Mouse (Mus musculus) C2C12 (cell line): Measurements from ENCODE around the gene Abi3bp.

ENCODE experiments used
- CTCF ChIP-seq: IDR thresholded peaks from one replicate; pipeline ENCODE4 v1.5.1; 2011; ENCODE audit not compliant: control insufficient read depth, insufficient read depth, insufficient read length
- MAX ChIP-seq: IDR thresholded peaks from one replicate; pipeline ENCODE4 v1.6.1; 2011; ENCODE audit warnings: mild to moderate bottlenecking, control low read depth
- USF1 ChIP-seq: IDR thresholded peaks from one replicate; pipeline ENCODE4 v1.6.1; 2011; ENCODE audit warnings: low read depth, mild to moderate bottlenecking, control low read depth, moderate library complexity

DNA sequence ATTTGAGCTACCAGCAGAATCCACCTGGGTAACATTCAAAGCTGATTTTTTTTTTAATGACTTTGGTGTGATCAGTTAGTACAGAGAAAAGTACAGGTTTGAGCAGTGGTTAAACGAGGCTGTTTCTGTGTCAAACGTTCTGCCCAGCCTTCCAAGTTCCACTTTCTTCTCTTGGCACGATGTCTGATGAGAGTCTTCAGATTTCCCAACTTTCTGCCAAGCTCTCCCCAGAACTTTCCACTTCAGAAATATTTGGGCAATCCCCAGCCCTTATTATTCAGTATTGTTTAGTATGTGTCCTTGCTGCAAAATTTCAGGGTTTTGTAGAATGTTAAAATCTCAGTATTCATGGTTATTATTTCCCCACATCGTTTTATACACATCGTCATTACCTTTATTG lies 115.9 kb downstream of the Abi3bp start:
- TF ChIP-seq USF1, result no peak
- no peak for TF ChIP-seq CTCF
- TF ChIP-seq MAX, result no peak
